Mouse (Mus musculus) embryonic fibroblast, embryonic 13.5 days (primary cell): Measurements from ENCODE around the gene Selenos. TPM values are rescaled to one million over a fixed set of nuclear protein-coding genes. Genes with fewer than 3 reads are reported as not detected.
"Not testable (repeated sequence)": the region's sequence is repeated elsewhere in the genome, so short reads cannot be mapped to it uniquely, and the experiment has no call there.

ENCODE experiments used
- H3K27ac ChIP-seq: 2 replicates; pipeline ENCODE4 v1.5.1; 2012; ENCODE audit warnings: low read length, control low read depth, inconsistent platforms; ENCODE audit not compliant: insufficient read depth
- H3K4me1 ChIP-seq: 2 replicates; pipeline ENCODE4 v1.6.1; 2011; ENCODE audit warnings: low read length; ENCODE audit not compliant: control insufficient read depth, insufficient read depth
- H3K4me3 ChIP-seq: 2 replicates; pipeline ENCODE4 v1.5.1; 2011; ENCODE audit warnings: mild to moderate bottlenecking, control low read depth, low read length; ENCODE audit not compliant: insufficient read depth
- CTCF ChIP-seq: IDR thresholded peaks from 2 replicates; pipeline ENCODE4 v1.5.1; 2011; ENCODE audit warnings: mild to moderate bottlenecking, control low read depth, low read length, moderate library complexity, borderline replicate concordance; ENCODE audit not compliant: insufficient read depth
- POLR2A ChIP-seq: IDR thresholded peaks from 2 replicates; pipeline ENCODE4 v1.6.1; 2011; ENCODE audit warnings: low read depth, mild to moderate bottlenecking, control low read depth, low read length, moderate library complexity
- polyA plus RNA-seq: library from polyadenylated mRNA; stranded (reverse); fragments of >200 nt; gene quantifications from 2 replicates; pipeline ENCODE4 v1.2.4, GENCODE M21; 2011; ENCODE audit warnings: low read depth; ENCODE audit not compliant: missing spikeins, insufficient read length

The Selenos gene
- polyA plus RNA-seq, 1 experiment: 103 TPM

GRCm38 (mm10) chr7:66047975-66048374 is 31.5 kb upstream of the Selenos start:
- H3K4me1 ChIP-seq: no peaks in the 10 kb centered on the region
- no peak overlapping the region for H3K4me3 ChIP-seq
- TF ChIP-seq POLR2A (no peak), CTCF (no peak)
- H3K27ac ChIP-seq: no peak overlapping the region

DNA sequence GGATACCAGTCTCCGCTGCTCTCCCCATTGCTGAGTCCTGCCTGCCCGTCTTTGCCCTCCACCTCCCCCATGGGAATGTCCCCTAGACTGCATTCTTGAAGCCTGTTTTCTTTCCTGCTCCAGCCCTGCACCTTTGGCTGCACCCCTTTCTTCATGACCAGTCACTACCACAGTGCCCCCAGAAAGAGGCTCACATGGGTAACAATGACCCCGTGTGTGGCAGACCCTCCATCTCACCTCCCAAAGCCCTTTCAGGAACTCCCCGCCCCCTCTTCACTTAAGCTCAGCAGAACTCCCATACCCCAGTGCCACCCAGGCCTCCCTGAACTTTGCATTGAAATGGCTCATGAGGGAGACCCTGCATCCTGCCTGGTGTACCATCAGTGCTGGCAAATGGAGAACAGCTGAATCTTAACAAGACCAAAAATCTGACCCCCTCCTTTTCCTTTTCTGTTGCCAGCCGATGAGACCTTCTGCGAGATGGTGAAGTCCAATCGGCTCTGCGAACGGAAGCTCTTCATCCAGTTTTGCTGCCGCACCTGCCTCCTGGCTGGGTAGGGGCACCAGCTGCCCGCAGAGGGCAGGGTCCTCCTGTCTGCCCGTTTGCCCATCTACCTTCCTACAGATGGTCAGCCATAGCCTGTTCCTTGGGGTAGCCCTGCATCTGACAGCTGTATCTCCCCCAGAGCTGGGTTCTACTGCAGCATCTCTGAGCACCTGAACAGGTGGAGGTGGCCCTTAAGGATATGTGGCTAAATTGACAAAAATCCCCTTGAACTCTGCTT is 30.8 kb upstream of the Selenos start:
- Histone ChIP-seq H3K27ac (no peak overlapping the region), H3K4me1 (no peaks in the 10 kb centered on the region), H3K4me3 (no peak overlapping the region)
- no peak for TF ChIP-seq CTCF
- TF ChIP-seq POLR2A: no peak

- H3K27ac ChIP-seq: no peak overlapping the region
- H3K4me3 ChIP-seq: no peak overlapping the region
- TF ChIP-seq POLR2A (no peak), CTCF (no peak)
- no peaks in the 10 kb centered on the region for H3K4me1 ChIP-seq
Observed at GRCm38 (mm10) chr7:66053946-66054483, 25.4 kb upstream of the Selenos start.

GRCm38 (mm10) chr7:66055356-66055755 is 24.1 kb upstream of the Selenos start:
- H3K4me1 ChIP-seq, H3K4me3 ChIP-seq, H3K27ac ChIP-seq: not testable (repeated sequence)

DNA sequence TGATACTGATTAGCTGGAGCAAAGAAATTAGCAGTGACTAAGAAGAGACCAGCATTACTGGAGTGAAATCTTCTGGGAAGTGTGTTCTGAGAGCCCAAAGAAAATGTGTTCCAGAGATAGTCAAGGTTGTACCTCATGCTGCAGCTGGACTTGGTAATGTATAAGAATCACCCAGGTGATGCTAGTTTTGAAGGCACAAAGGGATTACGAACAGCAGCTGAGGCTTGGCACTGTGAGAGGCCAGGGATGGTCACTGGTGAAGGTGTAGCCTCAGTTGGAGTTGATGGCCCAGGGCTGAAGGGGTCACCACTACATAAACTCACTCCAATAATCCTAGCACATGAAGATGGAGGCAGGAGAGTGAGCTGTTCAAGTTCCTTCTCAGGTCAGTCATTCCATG is 20.7 kb upstream of the Selenos start, which contains the start of gene Snrpa1:
TSS of gene Snrpa1 (plus strand) at position 301 of the 400 bp plus-strand sequence.
- H3K27ac ChIP-seq: no peak within 1 kb of the TSS

GRCm38 (mm10) chr7:66060066-66060956 is 19.1 kb upstream of the Selenos start:
- H3K27ac ChIP-seq: no peak overlapping the region
- no peak for TF ChIP-seq CTCF
- TF ChIP-seq POLR2A: peak; percentile 96
- peak overlapping the region; percentile 77 for H3K4me3 ChIP-seq
- no peaks in the 10 kb centered on the region; the same call in 1 of the 2 replicates for H3K4me1 ChIP-seq

More for the DNA sequence above, 20.7 kb upstream of the Selenos start, which contains the start of gene Snrpa1:
- TF ChIP-seq CTCF: no peak
- no peak for TF ChIP-seq POLR2A
- peak within 1 kb of the TSS; percentile 77 for H3K4me3 ChIP-seq
- H3K4me1 ChIP-seq: no peaks in the 10 kb centered on the region; the same call in 1 of the 2 replicates

DNA sequence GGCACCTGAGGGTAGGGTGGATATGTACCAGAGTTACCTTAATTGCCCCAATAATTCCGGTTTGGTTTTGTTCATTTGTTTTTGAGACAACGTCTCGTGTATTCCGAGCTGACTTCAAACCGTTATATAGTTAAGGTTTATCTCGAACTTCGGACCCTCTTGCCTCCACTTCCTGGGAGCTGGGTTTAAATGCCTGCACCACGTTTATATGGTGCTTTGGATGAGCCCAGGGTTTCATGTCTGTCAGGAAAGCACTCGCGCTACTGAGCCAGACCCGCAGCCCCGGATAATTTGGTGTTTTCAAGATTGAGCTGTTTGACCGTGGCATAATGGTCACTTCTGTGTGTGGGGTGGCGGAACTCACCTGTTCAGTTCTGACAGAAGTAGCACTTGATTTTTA is 18.4 kb upstream of the Selenos start:
- H3K4me3 ChIP-seq: peak overlapping the region; percentile 77
- no peak for TF ChIP-seq POLR2A
- TF ChIP-seq CTCF: no peak
- H3K27ac ChIP-seq: no peak overlapping the region
- H3K4me1 ChIP-seq: no peaks in the 10 kb centered on the region; the same call in 1 of the 2 replicates

DNA sequence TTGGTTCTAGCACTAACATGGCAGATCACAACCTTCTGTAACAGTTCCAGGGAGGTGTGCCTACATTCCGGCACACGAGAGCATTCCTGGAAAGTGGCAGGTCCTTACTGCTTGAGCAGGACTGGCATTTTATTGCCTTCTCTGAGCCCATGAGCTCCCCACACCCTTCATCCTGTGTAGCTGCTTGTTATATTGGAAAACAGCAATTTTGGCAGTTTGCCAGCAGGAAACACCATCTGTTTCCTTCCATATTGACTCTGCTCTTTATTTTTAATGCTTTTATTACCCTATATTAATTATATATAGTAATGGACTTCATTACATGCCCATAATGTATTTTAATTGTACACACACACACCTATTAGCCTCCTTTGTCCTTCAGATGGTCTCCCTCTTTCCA is 3.0 kb upstream of the Selenos start:
- H3K27ac ChIP-seq: no peak overlapping the region
- H3K4me3 ChIP-seq: no peak overlapping the region
- peaks cover 10% of the 10 kb centered on the region for H3K4me1 ChIP-seq
- no peak for TF ChIP-seq CTCF
- no peak for TF ChIP-seq POLR2A

DNA sequence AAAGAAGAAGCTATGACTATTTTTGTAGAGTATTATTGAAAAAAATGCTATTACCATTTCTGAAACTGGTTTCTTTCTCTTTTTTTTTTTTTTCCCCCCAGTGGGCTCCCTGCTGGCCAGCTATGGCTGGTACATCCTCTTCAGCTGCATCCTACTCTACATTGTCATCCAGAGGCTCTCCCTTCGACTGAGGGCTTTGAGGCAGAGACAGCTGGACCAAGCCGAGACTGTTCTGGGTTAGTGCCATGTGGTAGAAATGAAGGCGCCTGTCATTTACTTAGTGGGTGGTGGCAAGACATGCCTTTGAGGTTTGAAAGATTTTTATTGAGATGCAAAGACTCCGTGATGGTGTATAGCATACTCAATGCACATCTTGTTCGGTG is 773 bp downstream of the Selenos start:
- no peak overlapping the region for H3K27ac ChIP-seq
- no peak for TF ChIP-seq CTCF
- no peak for TF ChIP-seq POLR2A
- peak overlapping the region; percentile 96 for H3K4me3 ChIP-seq
- H3K4me1 ChIP-seq: peaks cover 12% of the 10 kb centered on the region
